Mouse (Mus musculus) heart, embryonic 15.5 days (tissue): ENCODE measurements around the gene Marc1. TPM values are rescaled to one million over a fixed set of nuclear protein-coding genes. Genes with fewer than 3 reads are reported as not detected.

Source experiments
- ATAC-seq: fragments of 200-750 bp; cut with Nextera tagmentation; replicated peaks from 2 replicates; pipeline ENCODE4 v1.8.0; 2017; ENCODE audit warnings: low read depth, moderate TSS enrichment; ENCODE audit not compliant: insufficient number of reproducible peaks, insufficient read depth, low FRiP score
- H3K27ac ChIP-seq: fragments of 300-500 bp; sonication (generic); 2 replicates; pipeline ENCODE4 v1.5.1; 2015; ENCODE audit warnings: mild to moderate bottlenecking, inconsistent platforms
- H3K27me3 ChIP-seq: fragments of 300-500 bp; sonication (generic); 2 replicates; pipeline ENCODE4 v1.6.1; 2015; ENCODE audit warnings: inconsistent platforms
- H3K36me3 ChIP-seq: fragments of 300-500 bp; sonication (generic); 2 replicates; pipeline ENCODE4 v1.6.1; 2015; ENCODE audit warnings: mild to moderate bottlenecking, inconsistent platforms
- H3K4me1 ChIP-seq: fragments of 300-500 bp; sonication (generic); replicated peaks from 2 replicates; pipeline ENCODE4 v1.6.1; 2015; ENCODE audit warnings: inconsistent platforms
- H3K4me2 ChIP-seq: fragments of 300-500 bp; sonication (generic); 2 replicates; pipeline ENCODE4 v1.6.1; 2015; ENCODE audit warnings: inconsistent platforms, mild to moderate bottlenecking, moderate library complexity
- H3K4me3 ChIP-seq: fragments of 300-500 bp; sonication (generic); 2 replicates; pipeline ENCODE4 v1.5.1; 2015; ENCODE audit warnings: mild to moderate bottlenecking, inconsistent platforms
- H3K9ac ChIP-seq: fragments of 300-500 bp; sonication (generic); 2 replicates; pipeline ENCODE4 v1.6.1; 2015; ENCODE audit warnings: mild to moderate bottlenecking, inconsistent platforms
- H3K9me3 ChIP-seq: fragments of 300-500 bp; sonication (generic); replicated peaks from 2 replicates; pipeline ENCODE4 v1.6.1; 2016; ENCODE audit warnings: inconsistent platforms
- WGBS: fragments of 180-500 bp; shearing (Covaris S2); methylation state at CpG from one replicate; pipeline ENCODE4 v1.1.7; 2015; ENCODE audit warnings: mixed read lengths; 5-methylcytosine and 5-hydroxymethylcytosine counted together
- polyA plus RNA-seq: library from polyadenylated mRNA; unstranded; fragments of >200 nt; fragmentation: Nextera tagmentation; extraction: Ambion mirVana; gene quantifications from 2 replicates; pipeline ENCODE4 v1.2.1, GENCODE M21; 2015

The Marc1 gene
- polyA plus RNA-seq, result 0.39 TPM in 1 of 2 replicates, not detected in the other

DNA sequence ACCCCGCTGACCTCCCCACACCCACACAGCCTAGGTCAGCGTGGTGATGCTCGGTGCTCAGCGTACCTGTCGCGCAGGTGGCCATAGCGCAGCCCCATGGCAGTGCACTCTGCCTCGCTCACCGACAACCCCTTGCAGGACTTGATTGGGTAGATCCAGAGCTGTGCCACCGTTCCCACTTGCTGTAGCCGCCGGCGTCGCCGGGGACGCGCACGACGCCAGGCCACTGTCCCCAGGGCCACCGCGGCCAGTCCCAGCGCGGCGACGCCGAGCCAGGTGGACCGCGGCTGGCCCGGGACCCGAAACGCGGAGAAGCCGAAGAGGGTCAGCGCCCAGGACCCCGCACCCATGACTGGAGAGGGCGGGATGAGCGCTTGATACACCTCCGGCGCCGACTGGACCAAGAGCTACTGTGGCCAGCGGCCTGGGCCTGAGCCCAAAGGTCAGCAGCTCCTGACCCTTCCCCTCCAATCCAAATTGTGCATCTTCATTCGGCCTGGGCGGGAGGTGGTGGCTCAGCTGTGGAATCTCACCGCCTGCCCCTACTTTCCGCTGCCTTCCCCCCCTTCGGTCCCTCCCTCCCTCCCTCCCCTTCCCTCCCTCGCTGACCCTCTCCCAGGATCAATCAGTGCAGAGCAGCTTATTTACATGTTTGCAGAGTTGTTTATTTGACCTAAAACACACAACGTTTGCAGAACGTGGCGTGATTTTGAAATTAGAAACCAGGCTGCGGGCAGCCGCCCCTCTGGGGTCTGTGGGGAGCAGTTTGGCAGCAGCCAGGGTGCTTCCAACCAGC lies at the start of gene Marc1:
TSS of gene Marc1 (minus strand) at position 534 of the 796 bp plus-strand sequence.
- H3K27me3 ChIP-seq, result peaks cover 34% of the 10 kb centered on the region
- H3K27ac ChIP-seq, result no peak within 1 kb of the TSS
- peaks cover 8% of the 10 kb centered on the region; the same call in 1 of the 2 replicates for H3K36me3 ChIP-seq
- H3K9me3 ChIP-seq, result no peaks in the 10 kb centered on the region
- 9% methylated on average over 52 of the region's 52 CpGs for WGBS
- peak within 1 kb of the TSS; percentile 39 for H3K4me3 ChIP-seq
- peaks cover 8% of the 10 kb centered on the region for H3K4me1 ChIP-seq
- no peak for ATAC-seq
- H3K4me2 ChIP-seq, result peak within 1 kb of the TSS; percentile 70
- H3K9ac ChIP-seq, result peak within 1 kb of the TSS; percentile 40

DNA sequence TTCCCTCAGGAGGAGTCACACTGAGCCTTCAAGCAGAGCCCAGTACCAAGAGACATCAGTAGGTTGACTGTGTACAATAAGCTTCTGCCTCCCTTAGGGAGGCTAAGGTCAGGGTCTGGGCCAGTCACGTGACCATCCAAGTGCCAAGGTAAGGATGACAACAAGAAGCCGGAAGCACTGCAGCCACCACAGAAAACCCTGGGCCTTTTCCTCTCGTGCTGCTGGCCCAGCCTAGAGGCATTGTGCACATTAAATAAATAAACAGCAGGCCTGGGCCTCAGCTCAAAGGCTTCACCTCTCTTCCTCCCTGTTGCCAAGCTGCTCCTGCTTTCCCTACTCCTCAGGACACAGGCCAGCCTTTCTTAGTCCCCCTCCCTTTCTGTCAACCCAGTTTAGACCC lies 49.2 kb upstream of the Marc1 start:
- ATAC-seq, result peak; percentile 48; the same call in 1 of the 2 replicates
- 32% methylated on average over 3 of the region's 3 CpGs for WGBS
- no peak overlapping the region for H3K4me2 ChIP-seq

DNA sequence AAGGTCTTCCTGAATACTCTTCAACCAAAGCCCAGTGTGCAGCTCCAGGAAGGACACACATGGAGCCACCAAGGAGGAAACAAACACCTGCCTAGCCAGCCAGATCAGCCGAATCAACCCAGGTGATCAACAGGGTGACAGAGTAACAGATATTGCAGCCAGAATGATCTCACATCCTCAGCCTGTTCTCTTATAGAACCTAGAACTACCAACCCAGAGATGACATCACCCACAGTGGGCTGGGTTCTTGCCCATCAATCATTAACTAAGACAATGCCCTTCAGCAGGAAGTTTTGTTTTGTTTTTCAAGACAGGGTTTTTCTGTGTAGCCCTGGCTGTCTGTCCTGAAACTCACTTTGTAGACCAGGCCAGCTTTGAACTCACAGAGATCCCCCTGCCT lies 47.1 kb upstream of the Marc1 start:
- no peaks in the 10 kb centered on the region for H3K27me3 ChIP-seq
- H3K4me1 ChIP-seq, result peaks cover 7% of the 10 kb centered on the region; the same call in 1 of the 2 replicates
- H3K9me3 ChIP-seq, result no peaks in the 10 kb centered on the region
- H3K4me2 ChIP-seq, result no peak overlapping the region
- no peaks in the 10 kb centered on the region for H3K36me3 ChIP-seq
- H3K4me3 ChIP-seq, result no peak overlapping the region
- 75% methylated on average over 1 of the region's 1 CpGs for whole genome bisulfite sequencing
- H3K27ac ChIP-seq, result no peak overlapping the region
- ATAC-seq, result no peak
- H3K9ac ChIP-seq, result no peak overlapping the region

More for the DNA sequence above, 49.2 kb upstream of the Marc1 start:
- H3K4me3 ChIP-seq, result no peak overlapping the region
- H3K27ac ChIP-seq, result 0 out of 2 replicates have a peak overlapping the region, but pooled peaks have one; percentile 24
- H3K4me1 ChIP-seq, result 0 out of 2 replicates have a peak, but pooled peaks cover 3% of the 10 kb centered on the region
- no peaks in the 10 kb centered on the region for H3K36me3 ChIP-seq
- no peaks in the 10 kb centered on the region for H3K27me3 ChIP-seq
- H3K9me3 ChIP-seq, result no peaks in the 10 kb centered on the region
- no peak overlapping the region for H3K9ac ChIP-seq

DNA sequence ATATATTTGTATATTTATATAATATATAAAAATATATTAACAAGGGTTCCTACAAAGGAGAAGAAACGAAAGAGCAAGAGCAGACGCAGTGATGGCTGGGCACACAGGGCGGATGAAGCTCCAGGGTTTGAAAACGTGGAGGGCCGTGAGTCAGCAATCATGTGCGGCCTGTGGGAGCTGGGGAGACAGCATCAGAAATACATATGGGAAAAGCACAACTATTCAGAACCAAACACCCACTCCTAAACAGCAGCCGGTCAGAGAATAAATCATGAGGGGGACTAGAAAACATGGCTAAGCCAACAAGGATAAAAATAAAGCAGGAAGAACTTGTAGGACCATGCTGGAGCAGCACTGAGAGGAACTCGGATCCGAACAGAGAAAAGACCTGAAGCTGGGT lies 46.1 kb upstream of the Marc1 start:
- 83% methylated on average over 9 of the region's 9 CpGs for WGBS
- no peak for ATAC-seq
- H3K4me2 ChIP-seq, result no peak overlapping the region

DNA sequence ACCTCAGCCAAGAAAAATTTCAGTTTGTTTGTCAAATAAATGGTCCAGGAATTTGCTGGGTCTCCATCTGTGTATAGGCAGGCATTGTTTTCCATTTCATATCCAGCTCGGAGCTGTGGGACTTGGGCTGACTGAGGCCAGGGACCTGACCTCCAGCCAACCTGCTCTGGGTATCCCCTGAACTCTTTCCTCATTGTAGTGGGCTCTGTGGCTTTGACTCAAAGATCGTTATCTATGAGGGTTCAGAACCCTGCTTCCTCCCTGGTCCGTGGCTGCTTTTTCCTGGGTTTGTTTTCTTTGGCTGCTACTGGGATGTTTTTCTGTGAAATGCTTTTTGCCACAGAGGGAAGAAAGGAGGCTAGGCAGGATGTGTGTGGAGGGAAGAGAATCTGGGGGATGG lies 42.8 kb upstream of the Marc1 start:
- Histone ChIP-seq H3K4me1 (peaks cover 19% of the 10 kb centered on the region), H3K9ac (no peak overlapping the region), H3K4me2 (peak overlapping the region; percentile 54), H3K27me3 (no peaks in the 10 kb centered on the region), H3K27ac (peak overlapping the region; percentile 74), H3K36me3 (no peaks in the 10 kb centered on the region), H3K4me3 (no peak overlapping the region), H3K9me3 (no peaks in the 10 kb centered on the region)
- 42% methylated on average over 3 of the region's 3 CpGs for WGBS
- ATAC-seq, result 0 out of 2 replicates have a peak, but pooled peaks have one; percentile 45

More for the DNA sequence above, 46.1 kb upstream of the Marc1 start:
- Histone ChIP-seq H3K27ac (no peak overlapping the region), H3K27me3 (no peaks in the 10 kb centered on the region), H3K4me1 (peaks cover 12% of the 10 kb centered on the region), H3K9me3 (no peaks in the 10 kb centered on the region), H3K9ac (no peak overlapping the region), H3K36me3 (no peaks in the 10 kb centered on the region), H3K4me3 (no peak overlapping the region)

DNA sequence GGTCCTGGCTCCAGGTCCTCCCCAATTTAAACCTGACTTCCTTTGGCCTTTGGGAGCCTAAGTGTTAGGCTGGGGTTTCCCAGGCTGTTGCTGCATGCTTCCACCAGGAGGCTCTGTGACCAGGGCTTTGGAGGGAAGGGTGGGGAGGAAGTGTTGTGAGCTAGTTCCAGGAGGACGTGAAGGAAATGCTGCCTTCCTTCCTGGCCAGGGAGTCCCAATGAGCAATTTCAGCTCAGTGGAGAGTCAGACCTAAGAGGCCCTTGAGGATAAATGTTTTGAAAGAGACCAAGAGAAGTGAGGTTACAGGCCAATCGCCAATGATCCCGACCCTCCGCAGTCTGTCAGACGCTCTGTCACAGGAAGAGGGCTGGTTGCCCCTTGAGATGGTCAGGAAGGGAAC lies 42.2 kb upstream of the Marc1 start:
- 22% methylated on average over 5 of the region's 5 CpGs for WGBS
- Histone ChIP-seq H3K9ac (no peak overlapping the region), H3K27ac (peak overlapping the region; percentile 74), H3K27me3 (no peaks in the 10 kb centered on the region), H3K36me3 (no peaks in the 10 kb centered on the region), H3K9me3 (no peaks in the 10 kb centered on the region), H3K4me2 (peak overlapping the region; percentile 54), H3K4me3 (peak overlapping the region; percentile 31), H3K4me1 (peaks cover 19% of the 10 kb centered on the region)
- peak; percentile 60 for ATAC-seq

DNA sequence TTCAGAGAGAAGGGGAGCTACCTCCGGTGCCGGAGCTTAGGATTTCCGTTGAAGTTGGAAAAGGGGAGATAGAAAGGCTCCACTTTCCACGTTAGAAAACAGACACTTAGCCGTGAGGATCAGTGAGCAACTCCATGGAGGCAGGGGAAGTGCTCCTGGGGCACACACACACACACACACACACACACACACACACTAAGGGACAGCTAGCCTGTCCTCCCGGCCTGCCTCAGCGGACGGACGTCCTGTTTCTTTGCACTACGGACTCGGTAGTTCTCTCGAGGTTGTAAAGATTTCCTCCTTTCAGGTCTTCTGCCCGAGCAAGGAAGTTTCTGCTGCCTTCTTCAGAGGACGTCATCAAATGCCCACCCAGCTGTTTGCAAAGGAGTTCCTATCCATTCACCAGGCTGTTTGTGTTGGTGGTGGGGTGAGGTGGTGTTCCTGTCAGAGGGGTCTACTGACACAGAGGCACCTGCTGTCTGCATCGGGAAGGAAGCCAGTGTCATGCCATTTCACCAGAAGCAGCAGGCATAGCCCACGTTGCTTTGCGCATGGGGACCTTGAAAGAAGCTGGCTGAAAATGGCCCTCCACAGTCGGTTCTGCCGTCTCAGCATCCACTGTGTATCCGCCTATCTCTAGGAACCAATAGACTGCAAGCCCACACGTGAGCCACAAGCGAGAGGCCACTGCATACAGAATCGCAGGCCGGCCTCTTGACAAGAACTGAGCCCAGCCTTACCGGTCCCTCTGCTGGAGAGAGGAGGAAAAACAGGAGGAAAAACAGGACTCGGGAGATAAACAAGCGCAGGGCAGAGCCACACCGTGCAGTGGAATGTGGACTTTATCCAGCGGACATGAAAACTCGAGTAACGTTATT lies 40.9 kb upstream of the Marc1 start:
- Histone ChIP-seq H3K9me3 (no peaks in the 10 kb centered on the region), H3K4me1 (peaks cover 19% of the 10 kb centered on the region), H3K4me2 (peak overlapping the region; percentile 55), H3K27me3 (no peaks in the 10 kb centered on the region), H3K27ac (peak overlapping the region; percentile 74), H3K36me3 (no peaks in the 10 kb centered on the region), H3K9ac (peak overlapping the region; percentile 34; the same call in 1 of the 2 replicates), H3K4me3 (peak overlapping the region; percentile 23)
- 15% methylated on average over 31 of the region's 31 CpGs for WGBS
- peak; percentile 83 for ATAC-seq

DNA sequence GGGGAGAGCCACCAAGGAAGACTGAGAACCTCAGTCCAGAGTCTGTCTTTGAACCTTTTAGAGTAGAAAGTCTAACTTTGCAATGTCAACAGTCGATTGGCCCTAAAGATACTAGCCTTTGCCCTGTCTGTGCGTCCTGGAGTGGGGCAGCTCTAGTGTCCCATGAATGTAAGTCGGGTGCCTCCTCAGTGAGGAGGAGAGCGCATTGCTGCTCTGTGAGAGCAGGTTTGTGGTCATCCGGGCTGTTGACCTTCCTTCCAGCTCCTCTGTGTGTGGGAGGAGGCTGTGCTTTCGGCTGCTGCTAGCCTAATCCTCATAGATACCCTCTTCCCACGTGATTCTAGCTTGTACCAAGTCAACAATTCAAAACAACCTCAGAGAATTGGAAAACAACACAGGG lies 40.1 kb upstream of the Marc1 start:
- no peaks in the 10 kb centered on the region for H3K36me3 ChIP-seq
- no peak overlapping the region for H3K4me3 ChIP-seq
- H3K27ac ChIP-seq, result peak overlapping the region; percentile 74
- no peaks in the 10 kb centered on the region for H3K9me3 ChIP-seq
- H3K9ac ChIP-seq, result no peak overlapping the region
- 37% methylated on average over 7 of the region's 7 CpGs for WGBS
- peaks cover 24% of the 10 kb centered on the region for H3K4me1 ChIP-seq
- no peak for ATAC-seq
- H3K27me3 ChIP-seq, result no peaks in the 10 kb centered on the region
- no peak overlapping the region; the same call in 1 of the 2 replicates for H3K4me2 ChIP-seq

DNA sequence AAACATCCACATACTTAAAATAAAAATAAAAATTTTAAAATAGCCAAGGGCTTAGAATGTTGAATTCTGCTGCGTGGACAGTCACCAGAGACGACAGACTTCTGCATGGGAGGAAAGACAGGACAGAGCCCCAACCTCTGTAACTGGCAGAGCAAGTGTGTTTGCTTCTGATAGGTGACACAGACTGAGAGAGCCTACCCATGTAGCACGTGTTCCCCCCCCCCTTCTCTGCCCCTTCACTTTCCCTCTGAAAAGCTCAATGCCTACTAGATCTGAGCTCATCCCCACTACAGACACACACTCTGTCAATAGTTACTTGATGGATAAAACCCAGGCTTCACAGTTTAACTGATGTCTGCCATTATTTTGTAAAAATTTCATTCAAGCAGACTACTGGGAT lies 35.9 kb upstream of the Marc1 start:
- Histone ChIP-seq H3K9ac (no peak overlapping the region), H3K4me1 (peaks cover 29% of the 10 kb centered on the region), H3K27me3 (no peaks in the 10 kb centered on the region), H3K9me3 (no peaks in the 10 kb centered on the region), H3K27ac (no peak overlapping the region), H3K36me3 (no peaks in the 10 kb centered on the region), H3K4me2 (peak overlapping the region; percentile 81; the same call in 1 of the 2 replicates), H3K4me3 (0 out of 2 replicates have a peak overlapping the region, but pooled peaks have one; percentile 81)
- 49% methylated on average over 3 of the region's 3 CpGs for WGBS
- ATAC-seq, result no peak

DNA sequence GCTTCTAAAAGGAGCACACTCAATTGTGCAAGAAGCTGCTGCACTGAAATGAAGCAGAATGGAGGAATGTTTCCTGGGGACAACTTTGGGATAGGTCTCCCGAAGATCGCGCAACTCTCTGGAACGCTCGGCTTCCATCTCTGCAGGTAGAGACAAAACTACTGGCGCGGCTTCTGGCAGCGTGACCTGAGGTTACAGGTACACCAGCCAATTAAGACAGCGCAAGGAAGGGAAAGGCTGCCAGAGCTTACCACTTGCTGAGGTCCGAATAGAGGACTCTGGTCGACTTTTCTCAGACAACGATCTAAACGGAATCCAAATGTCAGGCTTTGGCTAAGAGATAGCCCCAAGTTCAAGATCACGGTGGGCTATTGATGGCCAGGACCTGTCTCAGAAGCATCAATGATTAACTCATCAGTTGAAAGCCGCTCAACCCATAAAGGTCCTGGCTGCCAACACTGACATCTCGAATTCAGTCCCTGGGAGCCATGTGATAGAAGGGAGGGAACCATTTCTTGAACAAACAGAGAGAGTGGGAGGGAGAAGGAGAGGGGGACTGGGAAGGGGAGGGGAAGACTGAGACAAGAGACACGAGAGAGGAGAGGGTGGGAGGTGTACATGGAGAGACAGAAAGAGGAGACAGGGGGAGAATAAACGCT lies 35.1 kb upstream of the Marc1 start, which contains the start of gene Marc2:
TSS of gene Marc2 (minus strand) at position 360 of the 659 bp plus-strand sequence.
- peak within 1 kb of the TSS; percentile 87 for H3K27ac ChIP-seq
- WGBS, result 4% methylated on average over 18 of the region's 18 CpGs
- H3K9ac ChIP-seq, result peak within 1 kb of the TSS; percentile 89
- peak within 1 kb of the TSS; percentile 81 for H3K4me2 ChIP-seq
- ATAC-seq, result 0 out of 2 replicates have a peak, but pooled peaks have one; percentile 2
- H3K27me3 ChIP-seq, result no peaks in the 10 kb centered on the region
- H3K36me3 ChIP-seq, result no peaks in the 10 kb centered on the region
- peak within 1 kb of the TSS; percentile 81 for H3K4me3 ChIP-seq
- H3K4me1 ChIP-seq, result peaks cover 27% of the 10 kb centered on the region
- no peaks in the 10 kb centered on the region for H3K9me3 ChIP-seq
